Mouse (Mus musculus) olfactory bulb, adult 2 months (tissue): ENCODE data around the gene Fkbp15.

Experiments
- CTCF ChIP-seq: fragments of 200-500 bp; IDR thresholded peaks from 2 replicates; pipeline ENCODE4 v1.5.1; 2012; ENCODE audit warnings: low read depth, mild to moderate bottlenecking, low read length, moderate library complexity; ENCODE audit not compliant: insufficient read depth
- POLR2A ChIP-seq: fragments of 200-500 bp; IDR thresholded peaks from 2 replicates; pipeline ENCODE4 v1.6.1; 2012; ENCODE audit warnings: mild to moderate bottlenecking, low read depth, low read length, moderate library complexity; ENCODE audit not compliant: insufficient read depth

DNA sequence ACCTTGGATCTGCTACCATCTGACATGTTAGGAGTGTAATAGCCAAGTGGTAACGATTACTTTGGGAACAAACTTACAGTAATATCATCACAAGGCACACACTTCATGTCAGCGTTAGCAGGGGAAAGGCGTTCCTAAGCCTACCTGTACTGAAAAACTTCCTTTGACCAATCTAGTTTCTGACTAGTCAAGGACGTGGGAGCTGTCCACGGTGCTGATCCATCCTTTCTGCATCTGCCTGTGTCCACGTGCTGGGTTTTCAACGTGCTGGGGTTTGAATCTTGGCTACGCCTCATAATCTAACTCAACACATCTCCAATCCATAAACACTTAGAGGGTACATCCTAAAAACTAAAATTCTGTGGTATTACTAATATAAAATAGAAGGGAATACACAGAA lies 103.4 kb downstream of the Fkbp15 start:
- no peak for TF ChIP-seq POLR2A
- no peak for TF ChIP-seq CTCF
